Mouse (Mus musculus): ENCODE results near the gene Cpsf7.

Cpsf7 gene

GRCm38 (mm10) chr19:10560108-10560507 lies 35.0 kb downstream of the Cpsf7 start:
- peak; percentile 58 for DNase-seq (ENCODE audit: low spot score)

DNA sequence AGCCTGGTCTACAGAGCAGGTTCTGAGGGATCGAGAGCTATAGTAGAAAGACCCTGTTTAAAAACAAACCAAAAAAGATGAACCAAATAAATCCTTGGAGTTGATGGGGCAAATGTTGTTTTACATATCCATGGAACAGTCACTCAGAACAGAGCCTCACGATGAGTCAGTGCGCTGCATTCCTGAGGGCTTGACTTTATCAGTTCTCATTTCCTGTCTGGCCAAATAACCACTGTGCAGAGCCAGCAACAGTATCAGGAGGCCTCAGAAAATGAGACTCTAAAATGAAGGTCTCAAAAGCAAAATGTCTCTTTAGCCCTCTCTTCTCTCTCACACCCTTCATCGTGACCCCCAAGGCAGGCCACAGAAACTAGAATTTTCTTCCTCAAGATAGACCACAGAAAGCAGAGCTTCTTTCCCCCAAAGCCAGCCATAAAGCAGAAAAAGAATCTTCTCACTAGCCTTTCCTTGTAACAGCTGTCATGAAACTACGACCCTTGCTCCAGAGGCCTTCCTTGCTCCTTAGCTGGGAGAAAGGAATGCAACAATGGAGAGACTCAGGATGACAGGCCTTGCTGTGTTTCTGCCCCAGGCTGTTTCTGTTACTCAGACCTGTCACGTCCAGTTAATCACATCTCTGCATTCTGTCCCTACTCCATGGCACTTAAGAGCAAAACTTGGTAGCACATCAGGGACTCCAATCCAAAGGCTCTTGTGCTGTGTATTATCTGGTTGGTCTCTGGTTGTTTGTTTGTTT lies 36.7 kb downstream of the Cpsf7 start:
- peak; percentile 32 for DNase-seq (ENCODE audit: low spot score)

GRCm38 (mm10) chr19:10562351-10562750 lies 37.3 kb downstream of the Cpsf7 start:
- DNase-seq (ENCODE audit: low spot score), result no peak

- no peak for DNase-seq (ENCODE audit: low spot score)
Measured at GRCm38 (mm10) chr19:10564278-10564677, 39.2 kb downstream of the Cpsf7 start.

DNA sequence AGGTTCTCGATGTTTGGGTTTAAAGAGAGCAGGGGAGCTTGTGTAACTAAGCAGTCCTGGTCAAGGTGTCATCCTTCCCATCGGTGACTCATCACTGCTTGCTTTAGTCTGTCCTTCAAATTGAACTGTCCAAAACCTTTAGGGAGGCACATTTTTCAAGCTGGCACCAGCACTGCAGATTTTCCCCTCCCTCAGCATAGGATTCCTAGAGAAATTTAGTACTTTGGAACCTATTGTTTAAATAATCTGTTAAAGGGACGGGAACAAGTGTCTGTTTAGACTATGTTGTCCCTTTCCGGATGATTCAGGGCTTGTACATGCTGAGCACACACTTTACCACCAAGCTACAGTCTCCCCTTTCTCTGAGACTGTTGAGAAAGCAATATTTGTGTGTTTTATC lies 40.2 kb downstream of the Cpsf7 start:
- DNase-seq (ENCODE audit: low spot score), result no peak

DNA sequence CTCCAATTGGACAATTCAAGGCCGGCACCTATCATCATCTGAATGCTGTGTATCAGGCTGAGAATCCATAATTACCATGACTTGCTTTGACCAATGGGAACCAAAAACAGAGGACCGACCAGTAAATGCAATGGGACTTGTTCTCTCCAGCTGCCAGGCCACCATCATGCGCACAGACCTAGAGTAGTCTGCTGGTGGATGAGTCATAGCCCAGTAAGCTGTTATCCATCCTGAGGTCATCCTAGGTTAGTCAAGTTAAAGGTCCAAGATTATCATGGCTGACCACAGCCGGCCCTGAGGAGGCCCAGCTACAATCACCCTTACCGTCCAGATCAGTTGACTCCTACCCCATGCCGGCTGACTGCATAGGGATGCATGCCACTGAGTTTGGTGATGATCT lies 44.6 kb downstream of the Cpsf7 start:
- no peak for DNase-seq (ENCODE audit: low spot score)

DNA sequence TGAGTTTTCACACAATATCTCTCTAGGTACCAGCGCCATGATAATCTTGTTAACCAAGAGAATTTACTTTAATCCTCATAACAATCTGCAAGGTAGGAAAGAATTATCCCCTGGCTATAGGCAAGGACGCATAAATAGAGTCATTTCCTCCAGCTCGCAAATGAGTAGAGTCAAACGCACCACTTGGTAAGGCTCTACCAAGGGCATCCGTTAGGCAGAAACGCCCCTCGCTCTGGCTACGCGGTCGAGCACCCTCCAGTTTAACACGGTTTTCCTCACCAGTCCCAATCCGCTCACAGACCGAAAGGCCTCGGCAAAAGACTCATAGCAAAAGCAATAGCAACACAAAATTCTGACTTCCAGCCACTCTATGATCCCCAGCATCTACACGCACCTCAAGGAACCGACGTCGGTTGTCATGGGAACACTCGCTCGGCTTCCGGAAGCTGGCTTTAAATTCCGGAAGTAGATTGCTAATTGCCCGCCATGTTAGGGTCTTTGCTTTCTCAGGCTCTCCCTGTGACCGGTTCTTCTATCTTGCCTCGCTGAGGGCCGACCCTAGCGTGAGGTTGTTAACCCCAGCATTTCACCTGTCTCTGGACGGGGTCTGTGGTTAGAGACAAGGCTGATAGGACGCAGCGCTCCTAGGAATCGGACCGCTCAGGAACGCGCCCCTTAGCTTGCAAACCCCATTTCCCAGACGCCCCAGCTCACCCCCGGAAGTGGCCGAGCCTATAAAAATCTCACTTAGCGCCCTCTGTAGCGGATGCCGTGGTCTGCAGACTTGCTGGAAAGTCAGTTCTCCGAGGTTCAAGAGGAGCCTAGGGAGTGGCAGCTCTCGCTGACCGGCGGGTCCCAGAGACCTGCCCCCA lies 51.9 kb downstream of the Cpsf7 start, which contains the start of the genes Cyb561a3 and Tmem138:
Gene Cyb561a3 (plus strand): TSS at position 483 of the 872 bp plus-strand sequence.
Gene Tmem138 (minus strand): TSS at position 673 of the 872 bp plus-strand sequence.
- peak; percentile 88 for DNase-seq (ENCODE audit: low spot score)

GRCm38 (mm10) chr19:10580102-10580501 lies 55.0 kb downstream of the Cpsf7 start:
- DNase-seq (ENCODE audit: low spot score), result no peak

DNA sequence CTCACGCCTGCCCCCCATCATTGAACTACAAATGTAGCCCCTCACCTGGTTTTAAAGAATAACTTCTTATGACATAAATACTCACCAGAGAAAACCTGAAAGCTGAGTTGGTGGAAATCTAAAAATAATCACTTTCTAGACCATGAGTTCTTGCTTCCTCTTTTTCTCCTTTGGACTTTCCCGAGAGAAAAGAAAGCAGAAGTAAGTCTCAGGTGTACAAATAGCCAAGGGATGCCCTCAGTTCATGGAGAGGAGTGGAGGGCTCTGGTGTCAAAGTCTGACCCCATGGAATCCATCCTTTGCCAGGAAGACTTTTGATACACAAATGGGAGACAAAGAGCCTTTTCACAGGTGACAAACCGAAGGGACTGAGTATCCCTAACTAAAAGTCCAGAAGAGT lies 55.7 kb downstream of the Cpsf7 start:
- DNase-seq (ENCODE audit: low spot score), result no peak

- DNase-seq (ENCODE audit: low spot score), result no peak
Measured at GRCm38 (mm10) chr19:10581984-10582383, 56.9 kb downstream of the Cpsf7 start.

GRCm38 (mm10) chr19:10583550-10584146 lies 58.6 kb downstream of the Cpsf7 start:
- DNase-seq (ENCODE audit: low spot score), result no peak

DNA sequence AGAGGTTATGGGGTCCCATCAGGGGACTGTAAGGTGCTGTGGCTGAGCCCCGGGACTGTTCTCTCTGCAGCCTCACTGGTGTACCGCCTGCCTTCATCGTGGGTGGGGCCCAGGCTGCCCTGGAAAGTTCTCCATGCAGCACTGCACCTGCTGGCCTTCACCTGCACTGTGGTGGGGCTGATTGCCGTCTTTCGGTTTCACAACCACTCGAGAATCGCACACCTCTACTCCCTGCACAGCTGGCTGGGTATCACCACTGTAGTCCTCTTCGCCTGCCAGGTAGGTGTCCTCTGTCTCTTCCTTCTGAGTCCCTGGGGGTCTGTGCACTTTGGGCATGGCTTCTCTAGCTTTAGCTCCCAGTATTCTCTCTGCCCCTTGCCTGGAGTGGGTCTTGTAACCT lies 60.0 kb downstream of the Cpsf7 start:
- DNase-seq (ENCODE audit: low spot score), result no peak

- no peak for DNase-seq (ENCODE audit: low spot score)
Measured at GRCm38 (mm10) chr19:10587231-10587630, 62.2 kb downstream of the Cpsf7 start.

- DNase-seq (ENCODE audit: low spot score), result no peak
Measured at GRCm38 (mm10) chr19:10589127-10589857, 64.2 kb downstream of the Cpsf7 start.

- DNase-seq (ENCODE audit: low spot score), result no peak
Measured at GRCm38 (mm10) chr19:10590301-10590700, 65.2 kb downstream of the Cpsf7 start.

DNA sequence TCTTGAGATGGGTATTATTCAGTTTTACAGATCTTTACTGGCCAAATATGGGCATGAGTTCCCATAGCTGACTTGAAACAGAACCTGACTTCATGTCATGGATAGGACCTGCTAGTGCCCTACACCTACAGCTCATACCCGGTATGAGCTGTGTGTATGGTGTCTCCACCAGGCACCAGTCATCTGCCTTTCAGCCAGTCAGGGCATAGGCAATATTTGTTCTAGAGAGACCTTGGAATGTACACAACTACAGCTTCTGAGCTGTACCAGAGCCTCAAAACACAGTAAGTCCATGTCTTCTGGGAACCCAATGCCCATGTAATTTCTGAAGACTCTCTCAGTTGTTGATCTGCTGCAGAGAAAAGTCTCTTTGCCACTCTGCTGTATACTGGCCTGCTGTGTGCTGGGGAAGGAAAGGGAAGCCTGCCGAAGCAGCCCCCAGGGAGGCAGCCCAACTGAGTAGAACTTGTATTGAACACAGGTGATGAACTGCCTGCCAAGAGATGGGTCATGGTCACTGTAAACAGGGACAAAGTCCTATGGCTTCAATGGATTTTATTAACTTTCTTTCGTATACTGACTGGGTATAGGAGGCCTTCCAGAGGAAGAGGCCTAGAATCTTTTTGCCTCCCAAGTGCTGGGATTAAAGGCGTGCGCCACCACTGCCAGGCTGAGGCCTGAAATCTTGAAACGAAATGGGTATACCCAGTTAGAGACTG lies 66.8 kb downstream of the Cpsf7 start:
- DNase-seq (ENCODE audit: low spot score), result no peak

All from MN1 (cell line).